Mouse (Mus musculus) cortical plate, adult 2 months (tissue): ENCODE measurements around the gene Gfpt1. TPM values are rescaled to one million over a fixed set of nuclear protein-coding genes. Genes with fewer than 3 reads are reported as not detected.

ENCODE experiments used
- H3K27ac ChIP-seq: fragments of 200-500 bp; 2 replicates; pipeline ENCODE4 v1.5.1; 2012; ENCODE audit warnings: low read length, control low read depth, inconsistent platforms; ENCODE audit not compliant: insufficient read depth
- H3K4me1 ChIP-seq: fragments of 200-500 bp; 2 replicates; pipeline ENCODE4 v1.6.1; 2011; ENCODE audit warnings: low read length; ENCODE audit not compliant: control insufficient read depth, insufficient read depth
- H3K4me3 ChIP-seq: fragments of 200-500 bp; 2 replicates; pipeline ENCODE4 v1.5.1; 2011; ENCODE audit warnings: mild to moderate bottlenecking, low read length, control low read depth; ENCODE audit not compliant: insufficient read depth
- CTCF ChIP-seq: fragments of 200-500 bp; IDR thresholded peaks from 2 replicates; pipeline ENCODE4 v1.5.1; 2011; ENCODE audit warnings: mild to moderate bottlenecking, control low read depth, low read length; ENCODE audit not compliant: insufficient read depth; ENCODE audit errors: extremely low read depth
- POLR2A ChIP-seq: fragments of 200-500 bp; IDR thresholded peaks from 2 replicates; pipeline ENCODE4 v1.6.1; 2011; ENCODE audit warnings: mild to moderate bottlenecking, low read length, control low read depth; ENCODE audit not compliant: insufficient read depth; ENCODE audit errors: extremely low read depth
- polyA plus RNA-seq: library from polyadenylated mRNA; depleted of rRNA; stranded (reverse); fragments of >200 nt; gene quantifications from 2 replicates; pipeline ENCODE4 v1.2.3, GENCODE M21; 2012; rRNA removed

Gfpt1 gene
- polyA plus RNA-seq, result 25.1 and 25.4 TPM in 2 replicates

DNA sequence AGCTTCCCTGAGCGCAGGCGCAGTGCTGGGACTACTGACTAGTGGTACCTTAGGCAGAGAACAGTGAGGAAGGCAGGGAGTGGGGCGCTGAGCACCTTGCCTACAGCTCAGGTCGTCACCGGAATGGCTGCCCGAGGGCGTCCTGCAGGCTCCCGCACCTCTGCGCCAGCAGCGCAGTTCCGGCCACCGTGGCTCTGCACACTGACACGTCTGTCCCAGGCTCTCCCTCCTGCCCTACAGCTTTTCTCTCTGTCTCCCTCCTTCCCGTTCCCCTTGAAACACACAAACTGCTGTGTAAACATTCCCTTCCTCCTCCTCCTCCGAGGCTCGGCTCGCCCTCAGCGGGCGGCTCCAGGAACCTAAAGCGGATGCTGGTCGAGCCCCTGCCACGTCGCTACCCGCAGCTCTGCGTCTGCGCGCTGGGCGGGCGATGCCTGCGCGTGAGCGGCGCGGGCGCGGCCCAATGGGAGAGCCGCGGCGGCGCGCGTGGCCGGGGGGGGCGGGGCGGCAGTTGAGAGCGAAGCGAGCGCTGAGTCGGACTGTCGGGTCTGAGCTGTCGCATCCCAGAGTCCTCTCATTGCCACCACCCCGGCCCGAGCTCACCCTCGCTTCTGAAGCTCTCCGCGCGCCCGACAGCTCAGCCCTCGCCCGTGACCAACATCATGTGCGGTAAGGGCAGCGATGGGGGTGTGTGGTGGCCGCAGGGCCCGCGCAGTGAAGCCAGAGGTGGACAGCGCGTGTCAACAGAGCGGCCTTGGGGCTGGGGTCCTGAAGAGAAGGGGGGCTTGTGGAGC, at the start of gene Gfpt1:
Gene Gfpt1 (plus strand): TSS at position 510 of the 794 bp plus-strand sequence.
- Histone ChIP-seq H3K4me3 (peak within 1 kb of the TSS; percentile 59), H3K4me1 (peaks cover 7% of the 10 kb centered on the region; the same call in 1 of the 2 replicates), H3K27ac (peak within 1 kb of the TSS; percentile 78)
- TF ChIP-seq POLR2A (peak; percentile 85; the same call in 1 of the 2 replicates), CTCF (no peak)

GRCm38 (mm10) chr6:86994254-86994653, 48.4 kb upstream of the Gfpt1 start:
- Histone ChIP-seq H3K27ac (no peak overlapping the region), H3K4me1 (peaks cover 5% of the 10 kb centered on the region), H3K4me3 (no peak overlapping the region)
- no peak for TF ChIP-seq POLR2A
- no peak for TF ChIP-seq CTCF

DNA sequence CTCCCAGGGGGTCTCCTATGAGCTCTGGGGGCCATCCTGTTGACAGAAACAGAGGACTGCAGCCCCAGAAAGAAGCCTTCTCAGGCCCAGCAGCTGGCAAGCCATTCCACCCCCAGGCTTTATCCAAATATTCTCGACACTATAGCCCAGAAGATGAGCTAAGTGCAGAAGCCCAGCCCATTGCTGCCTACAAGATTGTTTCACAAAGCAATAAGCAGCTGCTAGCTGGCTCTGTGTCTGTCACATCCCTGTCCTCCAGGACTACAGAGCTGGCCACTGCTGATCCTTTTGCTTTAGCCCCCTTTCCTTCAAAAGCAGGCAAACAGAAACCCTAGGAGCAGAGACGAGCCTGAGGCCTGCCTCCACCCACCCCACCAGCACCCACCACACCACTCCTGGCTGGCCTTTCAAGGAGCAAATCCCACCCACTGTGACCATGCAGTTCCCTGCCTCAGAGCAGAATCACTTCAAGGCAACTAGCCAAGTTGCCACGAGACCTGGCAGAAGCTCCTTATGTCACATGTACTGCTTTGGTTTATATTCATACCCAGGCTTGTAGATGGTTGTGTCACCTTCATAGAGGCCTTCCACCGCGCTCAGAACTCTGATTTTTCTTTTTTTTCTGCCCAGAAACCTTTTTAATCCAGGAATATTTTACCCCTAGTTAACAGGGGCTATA, 45.9 kb upstream of the Gfpt1 start:
- TF ChIP-seq POLR2A (no peak), CTCF (no peak)
- H3K4me1 ChIP-seq, result peaks cover 5% of the 10 kb centered on the region
- H3K27ac ChIP-seq, result no peak overlapping the region; the same call in 1 of the 2 replicates
- no peak overlapping the region for H3K4me3 ChIP-seq

- Histone ChIP-seq H3K4me1 (peaks cover 5% of the 10 kb centered on the region), H3K4me3 (no peak overlapping the region), H3K27ac (no peak overlapping the region)
- TF ChIP-seq POLR2A, result no peak
- no peak for TF ChIP-seq CTCF
Observed at GRCm38 (mm10) chr6:86997360-86997759, 45.3 kb upstream of the Gfpt1 start.

GRCm38 (mm10) chr6:87001995-87002394, 40.7 kb upstream of the Gfpt1 start:
- TF ChIP-seq CTCF, result no peak
- TF ChIP-seq POLR2A, result no peak
- Histone ChIP-seq H3K4me1 (peaks cover 2% of the 10 kb centered on the region; the same call in 1 of the 2 replicates), H3K27ac (no peak overlapping the region), H3K4me3 (no peak overlapping the region)

GRCm38 (mm10) chr6:87002521-87003055, 40.1 kb upstream of the Gfpt1 start:
- no peak overlapping the region for H3K4me3 ChIP-seq
- TF ChIP-seq CTCF, result peak; percentile 76
- no peak for TF ChIP-seq POLR2A
- no peak overlapping the region for H3K27ac ChIP-seq
- no peaks in the 10 kb centered on the region for H3K4me1 ChIP-seq

DNA sequence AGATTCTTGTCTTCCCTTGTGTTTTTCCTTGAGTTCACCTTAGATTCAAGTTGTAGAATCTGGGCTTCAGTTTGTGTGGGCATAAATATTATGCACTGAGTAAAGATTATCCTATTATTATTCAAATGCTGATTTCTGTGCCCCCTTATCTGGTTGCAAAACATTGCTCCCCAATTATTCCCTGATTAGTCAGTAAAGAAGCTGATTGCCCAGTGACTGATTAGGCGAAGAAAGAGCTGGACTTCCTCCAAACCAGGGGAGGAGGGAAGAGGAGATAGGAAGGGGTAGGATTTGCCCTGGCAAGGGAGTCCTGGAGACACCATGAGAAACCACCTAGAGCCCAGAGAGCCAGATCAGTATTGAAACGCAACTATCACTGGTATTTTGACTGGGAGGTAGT, 38.5 kb upstream of the Gfpt1 start:
- Histone ChIP-seq H3K27ac (no peak overlapping the region), H3K4me1 (no peaks in the 10 kb centered on the region), H3K4me3 (no peak overlapping the region)
- no peak for TF ChIP-seq CTCF
- no peak for TF ChIP-seq POLR2A

DNA sequence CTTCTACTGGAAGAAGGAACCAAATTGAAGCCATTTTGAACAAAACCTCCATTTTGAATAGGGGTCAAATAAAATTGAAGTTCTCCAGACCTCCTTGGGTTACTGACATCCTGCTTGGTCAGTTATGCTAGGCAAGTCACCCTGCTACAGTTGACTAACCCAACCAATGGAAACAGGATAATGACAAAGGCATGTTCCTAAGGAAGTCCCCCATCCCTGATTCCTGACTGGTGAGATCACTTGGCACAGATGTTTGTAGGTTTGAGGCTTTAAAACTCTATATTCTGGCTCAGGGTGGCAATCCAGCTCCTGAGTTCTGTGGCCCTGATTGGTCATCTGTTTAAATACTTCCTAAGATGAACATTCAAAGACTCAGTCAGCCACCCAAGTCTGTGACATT, 37.1 kb upstream of the Gfpt1 start:
- Histone ChIP-seq H3K27ac (no peak overlapping the region), H3K4me1 (0 out of 2 replicates have a peak, but pooled peaks cover under 1% of the 10 kb centered on the region), H3K4me3 (no peak overlapping the region)
- TF ChIP-seq CTCF (no peak), POLR2A (no peak)

DNA sequence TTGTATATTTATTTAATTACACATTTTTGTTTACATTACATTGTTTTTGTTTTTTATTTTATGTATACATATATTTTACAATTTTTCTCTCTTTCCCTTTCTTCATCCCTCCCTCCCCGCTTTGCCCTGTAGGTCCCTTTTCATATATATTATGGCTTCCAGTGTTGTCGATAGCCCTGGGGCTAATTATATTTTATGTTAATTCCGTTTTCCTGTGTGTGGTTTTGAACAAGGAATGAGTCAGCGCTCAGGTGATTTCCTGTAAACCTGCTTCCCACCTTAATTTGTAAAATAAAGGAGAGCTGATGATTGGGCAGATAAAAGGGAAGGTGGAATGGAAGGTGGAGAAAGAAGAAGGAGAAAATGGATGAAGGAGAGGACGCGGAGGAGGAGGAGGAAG, 33.8 kb upstream of the Gfpt1 start, which contains the start of gene Nfu1:
Gene Nfu1 (plus strand): TSS at position 350 of the 400 bp plus-strand sequence.
- Histone ChIP-seq H3K4me1 (0 out of 2 replicates have a peak, but pooled peaks cover 2% of the 10 kb centered on the region), H3K27ac (peak within 1 kb of the TSS; percentile 82), H3K4me3 (peak within 1 kb of the TSS; percentile 84)
- TF ChIP-seq POLR2A (no peak), CTCF (no peak)
